Mouse (Mus musculus) urinary bladder, adult 18-20 months (tissue): Measurements from ENCODE around the gene Slain2.
"Not testable (repeated sequence)": the region's sequence is repeated elsewhere in the genome, so short reads cannot be mapped to it uniquely, and the experiment has no call there.

Source experiments
- DNase-seq, 2 experiments: peaks; one replicate each; pipeline ENCODE4 v3.0.0; 2022; ENCODE audit warnings: low spot score in 2 of 2, mixed read lengths in 2 of 2

Slain2 gene

DNA sequence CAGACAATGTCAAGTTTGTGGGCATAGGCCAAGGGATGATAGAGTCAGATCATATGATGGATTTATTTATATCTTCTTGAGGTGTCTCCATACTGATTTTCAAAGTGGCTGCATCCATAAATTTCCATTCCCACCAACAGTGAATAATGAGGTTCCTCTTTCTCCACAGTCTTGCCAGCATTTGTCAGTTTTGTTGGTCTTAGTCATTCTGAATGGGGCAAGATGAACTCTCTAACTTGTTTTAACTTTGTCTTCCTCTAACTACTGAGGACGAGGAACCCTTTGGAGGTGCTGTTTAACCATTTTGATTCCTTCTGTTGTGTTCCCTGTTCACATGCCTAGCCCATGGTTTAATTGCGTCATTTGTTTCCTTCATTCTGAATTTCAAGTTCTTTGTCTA lies 36.1 kb downstream of the Slain2 start:
- DNase-seq, result no peak

DNA sequence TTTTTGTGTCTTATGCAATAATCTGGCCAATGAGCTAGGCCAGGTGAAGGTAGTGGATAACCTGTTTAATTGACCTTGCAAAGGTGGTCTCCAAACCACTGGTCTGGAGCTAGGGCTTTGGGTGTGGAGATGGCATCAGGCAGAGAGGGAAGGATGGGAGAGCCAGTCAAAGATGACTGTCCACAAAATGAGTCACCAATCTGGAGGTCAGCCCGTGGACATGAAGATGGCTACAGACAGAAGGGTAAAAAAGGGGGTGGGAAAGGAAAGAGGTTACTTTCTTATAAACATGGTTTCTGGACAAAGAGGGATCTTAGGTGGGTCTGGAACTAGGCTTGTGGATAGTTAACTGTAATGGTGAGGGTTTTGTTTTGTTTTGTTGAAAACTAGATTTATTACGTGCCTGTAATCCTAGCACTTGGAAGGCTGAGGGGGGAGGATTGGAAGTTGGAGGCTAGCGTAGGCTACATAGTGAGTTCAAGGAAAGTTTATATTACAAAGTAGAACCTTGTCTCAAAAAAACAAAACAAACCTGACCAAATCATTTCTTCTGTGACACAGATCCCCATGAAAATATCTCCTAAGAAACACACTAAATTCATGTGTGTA lies 40.0 kb downstream of the Slain2 start:
- no peak for DNase-seq

DNA sequence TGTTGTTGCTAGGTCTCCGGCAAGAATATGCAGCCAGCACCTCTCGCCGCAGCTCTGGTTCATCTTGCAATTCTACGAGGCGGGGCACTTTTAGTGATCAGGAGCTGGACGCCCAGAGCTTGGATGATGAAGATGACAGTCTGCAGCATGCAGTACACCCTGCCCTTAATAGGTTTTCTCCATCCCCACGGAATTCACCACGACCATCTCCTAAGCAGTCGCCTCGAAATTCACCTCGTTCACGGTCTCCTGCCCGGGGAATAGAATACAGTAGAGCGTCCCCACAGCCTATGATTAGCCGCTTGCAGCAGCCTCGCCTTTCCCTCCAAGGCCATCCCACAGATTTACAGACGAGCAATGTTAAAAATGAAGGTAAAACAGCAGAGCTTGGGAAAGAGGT lies 43.2 kb downstream of the Slain2 start:
- DNase-seq, result no peak

DNA sequence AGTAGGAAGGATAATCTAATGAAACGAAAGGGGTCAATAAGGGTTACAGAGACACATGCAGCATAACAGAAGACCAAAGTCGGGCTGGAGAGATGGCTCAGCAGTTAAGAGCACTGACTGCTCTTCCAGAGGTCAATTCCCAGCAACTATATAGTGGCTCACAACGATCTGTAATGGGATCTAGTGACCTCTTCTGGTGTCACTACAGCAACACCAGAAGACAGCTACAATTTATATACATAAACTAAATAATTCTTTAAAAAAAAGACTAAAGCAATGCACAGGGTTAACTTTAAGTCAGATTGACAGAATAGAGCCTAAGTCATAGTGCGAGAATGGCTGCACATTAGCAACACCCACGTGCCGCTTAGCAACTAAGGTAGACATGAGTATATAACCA lies 46.0 kb downstream of the Slain2 start:
- no peak for DNase-seq

DNA sequence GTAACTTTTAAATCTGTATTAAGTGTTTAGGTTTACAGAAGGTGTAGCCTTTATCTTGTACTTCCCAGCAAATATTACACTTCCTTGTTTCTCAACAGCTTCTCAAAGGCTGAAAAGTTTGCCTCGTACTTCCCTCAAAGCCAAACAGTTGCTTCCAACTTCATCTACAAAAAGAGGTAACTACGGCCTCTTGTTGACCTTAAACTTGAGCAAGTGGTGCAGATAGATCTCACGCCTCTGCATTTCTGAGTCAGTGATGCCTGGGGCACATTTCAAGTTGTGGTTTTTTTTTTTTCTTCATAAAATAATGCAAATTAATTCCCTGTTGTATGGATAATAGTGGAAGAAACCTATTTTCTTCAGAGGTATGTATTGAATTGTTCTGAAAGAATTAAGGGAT lies 51.6 kb downstream of the Slain2 start:
- DNase-seq, result no peak

DNA sequence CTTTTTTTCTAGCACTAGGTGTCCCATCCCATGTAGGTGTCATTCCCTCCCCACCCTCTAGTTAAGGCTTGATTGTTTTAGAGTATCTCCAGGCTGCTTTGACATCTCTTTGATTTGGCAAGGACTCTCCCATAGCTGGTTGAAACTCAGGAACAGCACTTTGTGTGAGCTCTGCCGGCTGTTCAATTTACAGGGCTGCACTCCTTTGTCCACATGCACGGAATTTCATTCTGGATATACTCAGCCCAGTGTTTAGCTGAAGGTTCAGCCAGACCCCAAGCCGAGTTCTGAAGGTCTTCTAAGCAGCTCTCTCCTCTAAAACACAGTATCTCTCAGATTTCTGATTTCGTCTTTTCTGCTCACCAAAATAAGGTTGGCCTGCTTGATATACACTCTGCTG lies 58.3 kb downstream of the Slain2 start:
- DNase-seq, result no peak

DNA sequence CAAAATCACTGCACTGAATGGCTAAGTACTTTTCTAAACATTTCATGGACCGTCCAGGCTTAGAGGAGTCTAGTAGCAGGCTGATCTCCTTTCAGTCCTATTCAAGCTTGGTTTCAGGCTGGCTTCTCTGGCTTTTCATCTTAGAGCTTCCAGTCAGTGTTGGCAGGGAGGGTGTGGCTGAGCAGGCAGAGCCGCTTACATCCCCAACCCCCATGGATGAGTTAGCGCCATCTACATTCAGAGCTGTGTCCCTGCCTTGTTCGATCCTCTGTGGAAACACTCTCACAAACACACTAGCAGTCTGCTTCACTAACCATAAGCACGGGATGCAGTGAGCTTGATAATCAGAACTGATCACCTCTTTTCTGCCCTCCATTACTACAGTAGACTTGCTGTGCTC lies 58.8 kb downstream of the Slain2 start:
- no peak for DNase-seq

DNA sequence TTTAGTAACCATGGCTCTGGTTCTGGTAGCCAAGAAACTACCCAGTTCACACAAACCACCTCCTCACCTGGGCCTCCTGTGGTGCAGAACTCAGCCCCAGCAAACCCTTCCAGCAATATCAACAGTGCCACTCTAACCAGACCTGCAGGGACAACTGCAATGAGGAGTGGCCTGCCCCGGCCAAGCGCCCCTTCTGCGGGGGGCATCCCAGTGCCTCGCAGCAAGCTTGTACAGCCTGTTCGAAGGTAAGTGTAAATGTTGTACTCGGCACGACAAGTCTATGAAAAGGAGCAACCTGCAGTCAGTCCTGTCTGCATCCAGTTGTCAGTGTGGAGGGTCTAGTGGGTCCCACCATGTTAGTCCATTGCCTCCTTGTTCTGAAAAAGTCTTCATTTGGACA lies 60.5 kb downstream of the Slain2 start, which contains the start of gene Gm10135:
Gene Gm10135, minus strand, starts transcription at position 101 of the 400 bp plus-strand sequence.
- no peak for DNase-seq

DNA sequence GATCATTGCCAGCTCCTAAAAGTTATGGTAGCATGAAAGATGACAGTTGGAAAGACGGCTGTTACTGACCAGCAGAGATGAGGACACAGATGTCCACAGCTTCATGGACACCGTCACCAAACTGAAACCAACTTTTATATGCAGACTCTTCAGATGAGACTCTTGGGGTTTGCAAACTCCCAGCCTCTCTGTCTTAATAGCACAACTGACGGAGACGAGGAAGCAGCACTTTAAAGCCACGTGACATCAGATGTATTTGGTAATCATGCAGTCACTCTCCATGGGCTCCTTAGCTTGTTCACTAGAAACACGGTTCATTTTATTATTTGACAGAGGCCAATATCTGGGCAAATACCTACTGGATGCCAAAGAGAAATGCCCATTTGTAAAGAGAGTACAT lies 61.9 kb downstream of the Slain2 start:
- no peak for DNase-seq

DNA sequence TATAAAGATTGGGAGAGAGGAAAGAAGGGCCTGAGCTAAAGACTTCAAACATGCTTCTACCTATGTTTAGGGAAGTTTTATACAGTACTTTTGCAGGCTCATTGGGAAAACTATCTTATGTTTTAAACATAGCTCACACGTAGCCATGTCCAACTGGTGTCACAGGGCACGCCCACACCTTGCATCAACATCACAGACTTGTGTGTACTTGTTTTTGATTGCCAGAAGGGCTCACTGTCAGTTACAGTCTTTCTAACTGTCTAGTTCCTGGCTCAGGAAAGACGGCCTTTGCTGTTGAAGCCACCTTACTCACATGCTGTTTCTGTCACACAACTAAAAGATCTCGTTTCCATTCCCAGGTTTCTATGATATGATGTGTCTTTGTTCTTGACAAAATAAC lies 62.4 kb downstream of the Slain2 start:
- no peak for DNase-seq

DNA sequence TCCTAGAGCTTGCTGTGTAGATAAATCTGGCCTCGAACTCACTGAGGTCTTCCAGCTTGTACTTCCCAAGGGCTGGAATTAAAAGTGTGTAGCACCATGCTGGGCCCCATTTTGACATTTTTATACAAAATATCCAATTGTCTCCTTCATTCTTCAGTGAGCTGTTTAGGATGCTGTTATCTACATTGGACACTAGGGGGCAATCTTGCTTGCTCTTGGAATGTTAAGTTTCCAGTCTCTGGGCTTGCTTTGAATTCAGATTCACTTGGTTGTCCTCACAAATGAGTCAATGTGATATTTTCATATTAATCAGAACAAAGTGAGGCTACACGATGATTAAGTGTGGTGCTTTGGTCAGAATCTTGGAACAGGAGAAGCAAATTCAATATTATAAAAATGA lies 70.0 kb downstream of the Slain2 start:
- no peak for DNase-seq

DNA sequence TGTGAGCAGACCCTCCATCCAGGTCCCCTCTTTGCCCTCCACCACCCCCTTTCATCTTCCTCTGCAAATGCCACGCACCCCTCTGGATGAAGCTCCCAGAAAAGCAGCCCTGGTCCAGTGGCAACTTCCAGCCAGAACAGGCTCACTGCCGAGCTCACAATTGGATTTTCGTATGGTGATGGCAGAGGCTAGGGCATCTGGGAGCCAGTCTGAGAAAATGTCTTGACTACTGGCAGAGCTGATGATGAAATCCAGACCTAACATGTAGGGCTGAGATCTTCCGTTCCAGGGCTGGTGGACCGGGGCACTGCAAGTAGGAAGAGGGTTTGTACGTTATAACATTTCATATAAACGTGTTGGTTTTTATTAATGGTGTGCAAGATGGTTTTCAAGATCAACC lies 73.7 kb downstream of the Slain2 start:
- DNase-seq, result no peak

DNA sequence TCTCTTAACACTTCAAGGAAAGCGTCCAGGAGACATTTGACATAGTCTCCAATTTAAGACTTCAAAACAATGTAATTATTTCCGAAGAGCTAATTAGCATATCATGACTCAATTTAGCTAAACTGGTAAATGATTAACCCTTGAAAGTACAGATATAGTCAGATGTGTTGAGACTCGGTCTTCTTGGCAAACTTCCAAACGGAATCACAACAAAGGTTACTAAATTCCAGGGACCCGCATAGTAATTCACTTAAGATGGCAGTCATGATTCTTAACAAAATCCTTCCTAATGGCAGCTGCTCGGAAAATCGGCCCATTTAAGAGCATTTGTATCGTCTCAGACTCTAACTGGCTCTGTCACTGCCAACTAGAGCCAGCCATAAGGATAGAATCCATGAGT lies 75.7 kb downstream of the Slain2 start:
- DNase-seq, result no peak

DNA sequence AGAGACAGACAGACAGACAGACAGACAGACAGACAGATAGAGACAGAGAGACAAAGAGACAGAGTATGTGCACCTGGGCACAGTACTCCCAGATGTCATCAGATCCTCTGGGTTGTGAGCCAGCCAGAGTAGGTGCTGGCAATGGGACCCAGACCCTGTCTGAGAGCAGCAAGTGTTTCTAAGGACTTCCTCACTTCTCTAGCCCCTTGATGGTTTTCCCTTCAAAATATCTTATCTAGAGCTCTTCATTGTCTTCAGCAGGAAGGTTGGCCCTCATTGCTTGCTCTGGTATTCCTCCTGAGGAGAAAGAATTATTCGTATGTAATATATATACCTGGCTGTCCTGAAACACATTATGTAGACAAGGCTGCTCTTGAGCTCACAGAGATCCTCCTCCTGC lies 78.4 kb downstream of the Slain2 start:
- no peak for DNase-seq

DNA sequence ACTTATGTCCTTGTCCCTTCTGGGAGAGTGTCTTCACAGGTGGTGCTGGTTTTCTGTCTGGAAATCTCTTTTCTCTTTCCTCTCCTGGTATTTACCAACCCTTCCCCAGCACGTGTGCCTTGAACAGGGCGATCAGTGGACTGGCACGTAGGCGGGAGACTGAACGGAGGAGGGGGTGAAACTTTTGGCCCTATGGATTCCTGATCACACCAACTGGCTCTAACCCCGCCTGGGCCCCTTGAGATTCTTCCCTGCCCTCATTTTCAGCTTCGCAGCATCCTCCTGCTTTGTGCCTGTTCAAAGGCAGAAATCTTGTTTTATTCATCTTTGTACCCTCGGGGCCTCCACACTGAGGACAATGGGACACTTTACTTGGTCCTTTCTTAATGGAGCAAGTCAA lies 80.3 kb downstream of the Slain2 start:
- DNase-seq, result no peak

DNA sequence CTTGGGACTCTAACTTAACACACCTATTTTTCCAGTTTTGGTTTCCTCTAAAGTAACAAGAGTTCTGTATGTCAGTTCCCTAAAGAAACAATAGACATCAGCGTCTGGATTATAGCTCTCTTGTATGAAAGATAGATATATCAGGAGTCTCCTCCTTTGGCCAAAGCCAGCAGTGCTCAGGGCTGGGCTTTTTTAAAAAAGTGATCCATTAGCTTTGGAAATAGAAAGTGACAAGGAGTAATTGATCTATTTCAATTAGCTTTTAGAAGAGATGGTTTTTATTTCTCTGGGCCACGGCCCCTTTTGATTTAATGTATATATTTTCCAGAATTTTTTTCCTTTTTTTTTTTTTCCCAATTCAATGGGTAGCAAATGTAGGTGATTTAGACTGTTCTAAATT lies 80.8 kb downstream of the Slain2 start:
- no peak for DNase-seq

DNA sequence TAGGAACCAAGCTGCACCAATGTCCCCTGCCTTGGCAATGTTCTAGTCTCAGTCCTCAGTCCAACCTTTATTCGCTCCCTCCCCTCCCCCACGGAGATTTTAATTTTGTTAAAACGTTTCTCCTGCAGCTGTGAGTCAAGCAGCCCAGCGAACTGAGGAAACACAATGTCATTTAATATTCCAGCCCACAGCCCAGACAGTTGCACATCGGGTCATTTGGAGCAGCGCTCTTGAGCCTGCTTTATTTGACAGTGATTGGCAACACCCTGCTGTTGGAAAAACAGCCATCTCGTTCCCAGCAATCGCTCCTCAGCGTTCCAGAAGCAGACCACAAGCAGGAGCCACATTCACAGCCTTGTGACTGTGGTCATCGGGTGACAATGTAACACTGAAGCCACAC lies 81.3 kb downstream of the Slain2 start:
- DNase-seq, result no peak

DNA sequence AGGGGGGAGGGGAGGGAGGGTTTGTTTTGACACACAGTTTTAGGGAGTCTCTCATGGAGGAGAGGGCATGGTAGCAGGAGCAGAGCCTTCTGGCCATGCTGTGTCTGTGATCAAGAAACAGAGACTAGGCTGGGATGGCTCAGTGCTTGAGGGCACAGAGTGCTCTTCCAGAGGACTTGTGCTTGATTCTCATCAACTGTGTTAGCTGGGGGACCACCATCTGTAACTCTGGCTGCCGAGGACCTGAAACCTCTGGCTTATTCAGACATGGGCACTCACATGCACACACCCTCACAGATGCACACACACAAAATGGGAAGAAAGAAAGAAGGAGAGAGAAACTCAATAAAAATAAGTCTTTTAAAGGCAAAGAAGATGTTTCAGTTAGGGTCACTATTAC lies 84.4 kb downstream of the Slain2 start:
- DNase-seq, result not testable (repeated sequence)

DNA sequence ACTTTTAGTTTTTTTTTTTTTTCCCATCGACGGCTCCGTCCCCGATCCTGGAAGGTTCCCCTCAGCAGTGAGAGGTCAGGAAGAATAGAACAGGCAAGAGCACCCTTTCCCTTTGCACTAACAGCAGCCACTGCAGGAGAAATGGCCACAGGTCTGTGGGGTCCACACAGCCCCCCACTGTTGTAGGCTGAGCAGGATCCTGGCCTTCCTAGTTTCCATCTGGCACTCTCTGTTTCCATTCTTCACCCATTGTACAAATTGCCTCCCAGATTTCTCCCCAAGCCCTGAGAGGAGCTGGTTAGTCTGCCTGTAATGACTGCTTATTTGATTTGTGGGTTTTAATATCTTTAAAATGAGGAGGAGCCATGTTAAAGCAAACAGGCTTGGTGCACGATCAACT lies 89.9 kb downstream of the Slain2 start:
- no peak for DNase-seq

DNA sequence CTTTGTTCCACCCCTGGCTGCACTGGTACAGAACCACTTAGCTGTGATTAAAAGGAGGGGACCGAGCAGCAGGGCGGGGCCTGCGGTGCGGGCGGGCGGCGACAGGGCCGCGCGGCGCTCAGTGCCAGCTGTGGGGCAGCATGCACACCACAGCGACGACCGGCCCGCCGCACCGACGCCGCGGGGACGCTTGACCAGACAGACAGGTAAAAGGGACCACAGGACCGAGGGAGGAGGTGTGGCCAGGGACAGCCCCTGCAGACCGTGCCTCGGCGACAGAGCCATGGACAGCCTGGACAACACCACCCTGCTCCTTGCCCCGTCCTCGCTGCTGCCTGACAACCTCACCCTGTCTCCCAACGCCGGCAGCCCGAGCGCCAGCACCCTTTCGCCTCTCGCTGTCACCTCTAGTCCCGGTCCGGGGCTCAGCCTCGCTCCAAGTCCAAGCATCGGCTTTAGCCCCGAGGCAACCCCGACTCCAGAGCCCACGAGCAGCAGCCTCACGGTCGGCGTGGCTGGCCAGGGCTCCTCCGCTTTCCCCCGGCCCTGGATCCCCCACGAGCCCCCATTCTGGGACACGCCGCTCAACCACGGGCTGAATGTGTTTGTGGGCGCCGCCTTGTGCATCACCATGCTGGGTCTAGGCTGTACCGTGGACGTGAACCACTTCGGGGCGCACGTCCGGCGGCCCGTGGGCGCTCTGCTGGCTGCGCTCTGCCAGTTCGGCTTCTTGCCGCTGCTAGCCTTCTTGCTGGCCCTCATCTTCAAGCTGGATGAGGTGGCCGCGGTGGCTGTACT lies 92.9 kb downstream of the Slain2 start, which contains the start of gene Slc10a4:
Gene Slc10a4, plus strand, starts transcription at position 100 of the 798 bp plus-strand sequence.
- peak in 1 of 2 experiments; percentile 47 for DNase-seq

DNA sequence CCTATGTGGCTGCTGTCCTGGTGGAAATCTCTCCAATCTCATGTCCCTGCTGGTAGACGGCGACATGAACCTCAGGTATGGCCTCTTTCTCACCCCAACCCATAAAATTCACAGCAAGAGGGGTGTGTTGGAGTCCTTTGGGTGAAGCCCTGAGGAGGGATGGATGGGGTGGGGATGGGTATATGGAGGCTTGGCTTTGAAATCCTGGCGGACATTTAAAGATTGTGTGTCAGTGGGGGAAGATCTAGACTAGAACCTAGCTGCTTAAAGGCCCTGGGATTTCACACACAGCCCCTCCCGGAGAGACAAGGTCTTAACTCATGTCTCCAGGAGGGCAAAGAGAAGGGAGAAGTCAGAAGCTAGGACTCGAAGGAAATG lies 93.5 kb downstream of the Slain2 start:
- no peak for DNase-seq

DNA sequence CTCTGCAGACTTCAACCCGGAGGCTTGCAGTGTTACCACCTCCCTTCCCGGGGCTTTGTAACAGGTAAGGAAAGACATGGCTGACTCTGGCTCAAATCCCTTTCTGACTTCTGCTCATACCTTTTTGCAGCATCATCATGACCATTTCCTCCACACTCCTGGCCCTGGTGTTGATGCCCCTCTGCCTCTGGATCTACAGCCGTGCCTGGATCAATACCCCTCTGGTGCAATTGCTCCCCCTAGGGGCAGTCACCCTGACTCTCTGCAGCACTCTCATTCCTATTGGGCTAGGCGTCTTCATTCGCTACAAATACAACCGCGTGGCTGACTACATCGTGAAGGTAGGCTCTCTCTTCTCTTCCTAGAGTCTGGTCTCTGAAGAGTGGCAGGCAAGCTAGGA lies 94.1 kb downstream of the Slain2 start:
- not testable (repeated sequence) for DNase-seq

DNA sequence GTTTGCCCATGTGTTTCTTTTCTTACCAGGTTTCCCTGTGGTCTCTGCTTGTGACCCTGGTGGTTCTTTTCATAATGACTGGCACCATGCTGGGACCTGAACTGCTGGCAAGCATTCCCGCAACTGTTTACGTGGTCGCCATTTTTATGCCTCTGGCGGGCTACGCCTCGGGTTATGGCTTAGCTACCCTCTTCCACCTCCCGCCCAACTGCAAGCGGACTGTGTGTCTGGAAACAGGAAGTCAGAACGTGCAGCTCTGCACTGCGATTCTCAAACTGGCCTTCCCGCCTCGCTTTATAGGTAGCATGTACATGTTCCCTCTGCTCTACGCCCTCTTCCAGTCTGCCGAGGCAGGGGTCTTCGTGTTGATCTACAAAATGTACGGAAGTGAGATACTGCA lies 97.7 kb downstream of the Slain2 start:
- DNase-seq, result not testable (repeated sequence)
